Mouse (Mus musculus) testis, adult 2 months (tissue): ENCODE measurements around the gene Cib2.

ENCODE experiments used
- CTCF ChIP-seq: fragments of 200-500 bp; IDR thresholded peaks from 2 replicates; pipeline ENCODE4 v1.5.1; 2012; ENCODE audit warnings: low read depth, mild to moderate bottlenecking, inconsistent platforms, low read length, moderate library complexity; ENCODE audit not compliant: control insufficient read depth, insufficient read depth, insufficient replicate concordance
- POLR2A ChIP-seq: fragments of 200-500 bp; IDR thresholded peaks from 2 replicates; pipeline ENCODE4 v1.6.1; 2012; ENCODE audit warnings: low read depth, mild to moderate bottlenecking, inconsistent platforms, low read length, moderate library complexity; ENCODE audit not compliant: control insufficient read depth

- TF ChIP-seq CTCF (no peak), POLR2A (no peak)
Measured at GRCm38 (mm10) chr9:54520286-54520685, 39.7 kb downstream of the Cib2 start.
